Mouse (Mus musculus) urinary bladder, postnatal 14 days (tissue): ENCODE measurements at regions not wholly inside any gene's neighbourhood (a gene's known extent, or its start where the extent isn't known, plus 50 kb on each side); places are given as distances from the start of the nearest gene placed in this dataset.

ENCODE experiments used
- DNase-seq: peaks from one replicate; pipeline ENCODE4 v3.0.0; 2021; ENCODE audit warnings: low spot score

GRCm38 (mm10) chr14:68240146-68240545, 1054.0 kb downstream of the Synb start:
- no peak for DNase-seq

- no peak for DNase-seq
Observed at GRCm38 (mm10) chr14:68224152-68224551, 1069.9 kb downstream of the Synb start.

DNA sequence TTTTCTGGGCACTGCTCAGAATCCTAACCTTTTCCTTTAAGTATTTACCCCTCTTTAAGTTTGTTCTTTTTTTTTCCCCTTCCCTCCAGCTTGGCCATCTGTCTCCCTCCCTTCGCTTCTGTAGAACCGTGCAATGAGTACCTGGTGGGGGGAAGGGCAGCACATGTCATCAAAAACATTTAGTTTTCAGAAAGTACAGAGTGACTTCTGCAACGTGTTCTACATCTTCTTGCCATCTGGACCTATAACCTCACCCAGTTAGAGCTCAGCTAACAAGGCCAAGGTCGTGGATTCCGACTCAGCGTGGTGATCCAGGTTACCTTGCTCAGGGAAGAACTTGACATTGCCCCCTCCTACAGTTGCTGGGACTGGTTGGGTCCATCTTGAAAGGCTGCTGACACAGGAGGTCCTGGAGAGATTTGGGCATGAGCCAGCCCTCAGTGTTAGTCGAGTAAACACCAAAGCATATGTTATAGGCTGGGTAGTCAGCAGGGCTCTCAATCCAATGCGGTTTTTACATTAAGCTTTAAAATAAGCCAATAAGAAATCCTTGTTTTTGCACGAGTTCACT, 1075.0 kb downstream of the Synb start:
- no peak for DNase-seq

DNA sequence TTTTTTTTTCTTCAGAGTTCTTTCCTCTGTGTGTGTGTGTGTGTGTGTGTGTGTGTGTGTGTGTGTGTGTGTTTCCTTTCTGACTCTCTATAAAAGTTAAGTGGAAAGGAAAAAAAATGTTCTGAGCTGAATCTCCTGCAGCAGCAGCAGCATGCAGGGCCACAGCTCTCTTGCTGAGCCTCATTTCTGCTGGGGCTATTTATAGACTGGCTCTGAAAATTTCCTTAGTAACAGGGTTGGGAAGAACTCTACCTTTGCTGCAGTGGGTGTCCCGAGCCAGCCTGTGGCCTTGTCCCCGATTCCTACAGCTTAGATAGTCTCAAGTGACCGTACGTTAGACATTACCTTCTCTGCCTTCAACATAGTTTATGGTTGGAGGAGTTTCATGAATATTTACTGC, 1075.6 kb downstream of the Synb start:
- no peak for DNase-seq

DNA sequence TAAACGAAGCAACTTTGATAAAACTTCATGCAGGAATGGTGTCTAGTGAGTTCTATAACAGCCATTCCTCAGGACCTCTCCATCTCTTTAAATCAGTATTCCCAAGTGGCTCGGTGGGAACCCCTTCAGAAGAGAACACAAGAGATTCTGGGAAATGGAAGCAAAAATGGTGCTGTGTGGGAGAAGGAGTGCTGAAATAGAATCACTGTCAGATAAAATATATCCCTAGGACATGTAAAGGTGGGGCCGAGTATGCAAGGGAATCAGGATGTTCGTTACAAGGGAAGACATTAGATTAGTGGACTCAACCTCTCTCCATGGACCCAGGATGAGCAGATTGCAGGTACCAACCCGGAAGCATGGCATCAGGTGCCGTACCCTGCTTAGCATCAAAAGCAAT, 1076.1 kb downstream of the Synb start:
- no peak for DNase-seq

GRCm38 (mm10) chr14:68213879-68214278, 1080.2 kb downstream of the Synb start:
- no peak for DNase-seq

DNA sequence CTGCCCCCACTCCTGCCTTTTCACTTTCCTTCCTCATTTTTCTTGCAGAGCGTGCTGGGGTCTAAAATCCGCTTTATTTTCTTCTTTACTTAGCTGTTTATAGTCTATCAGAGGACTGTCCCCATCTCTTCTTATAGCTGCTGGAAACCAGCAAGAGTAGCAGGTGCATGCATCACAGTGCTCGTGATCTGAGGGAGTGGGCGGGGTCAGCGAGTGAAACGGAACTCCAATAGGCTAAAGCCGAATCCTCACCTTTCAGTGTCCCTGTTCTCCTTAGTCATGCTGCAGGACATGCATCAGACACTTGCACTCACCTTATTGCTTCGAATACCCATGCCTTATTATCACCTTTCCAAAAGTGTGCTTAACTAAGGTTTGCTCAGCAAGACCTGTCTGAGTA, 1095.3 kb downstream of the Synb start:
- no peak for DNase-seq

- no peak for DNase-seq
Observed at GRCm38 (mm10) chr14:68197470-68197800, 1096.7 kb downstream of the Synb start.

DNA sequence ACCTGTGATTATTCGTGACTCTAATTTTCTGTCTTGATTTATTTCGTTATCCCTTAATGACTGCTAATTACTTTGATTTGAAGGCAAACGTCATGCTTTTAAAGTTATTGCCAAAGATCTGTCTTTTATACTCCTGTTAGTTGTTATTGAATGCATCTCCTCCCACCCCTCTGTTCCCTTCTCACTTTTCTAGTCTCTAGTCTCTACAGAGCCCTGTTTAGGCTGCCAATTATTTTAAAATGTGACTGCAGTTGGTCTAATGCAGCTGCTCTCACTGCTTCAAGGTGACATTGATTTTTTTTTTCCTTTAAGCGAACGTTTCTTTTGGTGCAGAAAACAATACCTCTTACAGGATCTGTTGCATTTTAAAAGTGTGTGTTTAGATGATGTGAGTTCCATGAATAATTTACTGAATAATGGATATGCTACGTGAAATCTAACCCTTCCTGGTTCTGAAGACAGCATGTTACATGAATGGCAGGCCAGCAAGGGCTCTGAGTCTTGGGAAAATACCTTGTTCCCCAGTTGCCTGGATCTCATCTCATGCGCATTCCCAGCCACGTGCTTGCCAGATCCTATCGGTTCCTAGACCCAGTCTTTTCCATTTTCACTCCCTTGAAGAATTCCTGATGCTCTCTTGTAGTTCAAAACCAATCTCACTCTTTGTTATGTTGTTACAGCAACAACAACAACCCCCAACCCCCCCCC, 1097.2 kb downstream of the Synb start:
- no peak for DNase-seq

DNA sequence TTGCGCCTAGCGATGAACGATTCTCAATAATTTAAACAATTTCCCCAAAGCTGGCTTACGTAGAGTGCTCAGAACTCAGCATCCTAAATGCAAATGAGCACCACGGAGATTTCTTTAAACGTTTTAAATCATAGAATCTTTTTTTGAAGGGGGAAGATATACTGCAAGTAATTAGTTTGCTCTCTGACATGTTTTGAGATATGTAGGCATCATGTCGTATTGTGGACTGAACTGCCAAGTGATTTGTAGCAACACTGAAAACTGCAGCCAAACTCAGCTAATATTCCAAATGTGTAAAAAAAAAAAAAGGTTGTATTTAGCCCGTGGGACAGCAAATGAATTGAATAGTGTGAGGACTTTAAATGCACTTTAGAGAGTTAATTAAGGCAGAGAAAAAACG, 1097.9 kb downstream of the Synb start:
- DNase-seq: no peak

GRCm38 (mm10) chr14:68189876-68190275, 1104.2 kb downstream of the Synb start:
- DNase-seq: no peak

DNA sequence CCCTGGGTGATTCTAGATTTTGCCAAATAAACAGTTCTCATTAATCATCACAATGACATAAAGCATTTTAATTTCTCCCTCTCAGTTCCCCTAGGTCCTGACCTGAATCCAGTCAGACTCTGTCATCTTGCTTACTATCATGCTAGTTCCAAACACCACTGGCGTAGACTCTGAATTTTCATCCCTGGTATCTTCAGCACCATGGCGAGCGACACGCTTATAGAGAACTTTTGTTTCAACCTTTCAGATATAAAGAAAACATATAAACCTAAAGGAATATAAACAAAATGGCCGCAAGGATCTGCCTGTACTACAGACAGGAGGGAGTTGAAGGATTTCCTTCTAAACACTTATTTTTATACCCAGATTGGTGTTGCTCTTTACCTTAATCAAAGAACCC, 1105.8 kb downstream of the Synb start:
- no peak for DNase-seq

- DNase-seq: no peak
Observed at GRCm38 (mm10) chr14:68182606-68183005, 1111.5 kb downstream of the Synb start.

GRCm38 (mm10) chr14:68181168-68181567, 1112.9 kb downstream of the Synb start:
- no peak for DNase-seq
